Mouse (Mus musculus) urinary bladder, adult 18-20 months (tissue): ENCODE data around the gene A130010J15Rik.
A peak's percentile ranks its signal among the peaks of the same experiment; 100 is the strongest.

Experiments used
- DNase-seq, 2 experiments: peaks; one replicate each; pipeline ENCODE4 v3.0.0; 2022; ENCODE audit warnings: low spot score in 2 of 2, mixed read lengths in 2 of 2

The A130010J15Rik gene

DNA sequence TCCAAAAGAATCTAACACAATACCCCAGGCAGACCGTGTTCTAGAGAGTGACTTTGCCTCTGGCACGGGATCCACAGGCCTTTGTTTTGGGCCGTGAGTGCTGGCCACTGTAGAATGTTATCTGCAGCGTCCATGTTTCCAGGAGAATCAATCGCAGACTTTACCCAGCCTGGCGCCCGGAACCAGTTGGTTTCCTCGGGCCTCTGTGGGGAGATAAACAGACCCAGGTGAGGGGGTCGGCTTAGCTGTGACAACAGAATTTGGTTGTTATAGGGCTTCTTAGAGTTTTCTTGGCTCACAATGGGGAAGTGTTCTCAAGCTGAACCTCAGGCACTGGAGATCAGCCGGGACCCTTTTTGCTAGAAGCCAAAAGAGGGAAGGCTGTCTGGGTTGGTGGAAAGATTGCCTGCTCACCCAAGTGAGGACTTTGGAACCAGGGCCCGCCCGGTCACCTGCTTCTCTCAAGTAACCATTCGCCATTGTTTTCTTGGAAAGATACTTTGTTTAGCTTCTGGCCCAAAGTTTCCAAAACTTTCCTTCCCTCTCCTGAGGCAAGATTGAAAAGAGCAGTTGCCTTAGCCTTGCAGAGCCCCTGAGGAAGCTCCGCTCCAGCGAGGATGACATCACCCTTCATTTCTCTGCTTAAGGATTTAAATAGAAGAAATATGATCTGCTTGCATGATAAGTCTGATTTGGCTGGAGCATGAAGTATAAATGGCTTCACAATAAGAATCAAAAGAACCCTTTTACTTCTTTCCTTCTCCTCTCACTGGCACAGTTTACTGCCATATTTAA is 11.3 kb upstream of the A130010J15Rik start:
- no peak for DNase-seq

DNA sequence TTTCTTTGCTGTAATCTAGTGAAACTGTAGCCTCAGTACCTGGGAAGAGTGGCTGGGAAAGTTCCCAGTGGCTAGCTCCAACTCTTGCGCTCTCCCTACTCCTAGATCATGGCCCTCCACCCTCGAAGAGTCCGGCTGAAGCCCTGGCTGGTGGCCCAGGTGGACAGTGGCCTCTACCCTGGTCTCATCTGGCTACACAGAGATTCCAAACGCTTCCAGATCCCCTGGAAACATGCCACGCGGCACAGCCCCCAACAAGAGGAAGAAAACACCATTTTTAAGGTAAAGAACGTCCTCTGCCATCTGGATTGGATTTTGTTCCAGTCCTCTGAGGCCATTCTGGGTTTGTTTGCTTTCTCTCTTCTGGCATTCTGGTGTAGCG is 10.7 kb upstream of the A130010J15Rik start:
- DNase-seq: no peak

DNA sequence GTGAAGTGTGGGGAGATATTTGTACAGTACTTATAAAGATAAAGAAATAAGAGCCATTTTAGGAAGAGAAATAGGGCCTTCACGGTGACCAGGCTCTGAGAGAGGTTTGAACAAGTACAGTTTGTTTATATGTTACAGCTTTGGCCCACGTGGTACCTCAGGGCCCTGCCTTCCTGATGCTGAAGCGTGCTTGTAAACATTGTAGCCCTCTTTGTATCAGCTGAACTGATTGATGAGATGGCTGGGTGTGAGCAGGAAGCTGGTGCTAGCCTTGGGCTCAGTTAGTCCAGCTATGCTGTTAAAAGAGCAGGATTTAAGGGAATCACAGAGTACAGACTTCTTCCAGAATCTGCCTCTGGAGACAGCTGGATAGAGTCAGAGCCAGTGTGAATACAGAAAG is 8.7 kb upstream of the A130010J15Rik start:
- no peak for DNase-seq

DNA sequence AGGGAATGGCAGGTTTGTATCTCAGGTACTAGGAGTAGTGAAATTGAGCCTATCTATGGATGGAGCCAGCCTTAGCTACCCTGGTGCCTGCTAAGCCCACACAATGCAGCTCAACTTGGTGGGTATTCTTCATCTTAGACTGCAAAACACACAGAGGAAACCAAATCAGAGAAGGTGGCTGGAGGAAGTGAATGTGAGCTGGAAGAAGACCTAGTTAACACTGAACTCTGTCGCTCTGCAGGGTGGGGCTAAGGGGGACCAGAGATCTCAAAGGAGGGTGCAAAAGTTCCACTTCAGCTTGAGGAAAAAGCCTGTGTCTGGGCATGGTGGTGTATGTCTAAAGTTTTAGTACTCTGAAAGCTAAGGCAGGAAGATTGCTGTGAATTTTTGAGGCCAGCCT is 8.2 kb upstream of the A130010J15Rik start:
- no peak for DNase-seq

DNA sequence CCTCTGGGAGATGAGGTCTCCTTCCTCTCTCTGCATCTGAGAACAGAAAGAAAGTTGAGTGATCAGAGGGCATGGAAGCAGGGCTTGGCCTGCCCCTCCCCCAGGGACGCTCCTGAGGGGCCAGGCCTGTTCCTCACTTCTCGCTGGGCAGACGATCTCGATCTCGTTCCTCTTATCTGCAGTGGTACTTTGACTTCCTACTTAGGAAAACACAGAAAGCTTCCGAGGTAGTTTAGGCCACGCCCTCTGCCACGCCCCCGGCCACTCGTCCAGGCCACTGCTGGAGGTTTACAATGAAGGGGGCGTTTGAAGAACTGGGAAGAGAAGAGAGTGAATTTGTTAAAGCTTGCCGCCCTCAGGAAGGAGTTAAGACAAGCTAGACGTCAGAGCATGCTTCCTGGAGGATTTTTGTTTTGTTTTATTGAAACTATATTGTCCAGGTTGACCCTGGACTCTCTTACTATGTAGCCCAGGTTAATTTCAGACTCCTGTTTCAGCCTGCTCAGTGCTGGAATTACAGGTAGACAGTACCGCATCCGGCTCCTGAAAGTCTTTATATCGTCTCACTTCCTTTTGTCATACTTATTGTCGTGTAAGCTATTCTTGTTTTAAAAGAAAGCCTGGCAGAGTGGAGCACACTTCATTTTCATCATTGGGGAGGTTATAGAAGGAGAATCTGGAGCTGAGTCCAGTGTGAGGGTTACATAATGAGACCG is 7.4 kb upstream of the A130010J15Rik start:
- peak in 1 of 2 experiments; percentile 35 for DNase-seq

DNA sequence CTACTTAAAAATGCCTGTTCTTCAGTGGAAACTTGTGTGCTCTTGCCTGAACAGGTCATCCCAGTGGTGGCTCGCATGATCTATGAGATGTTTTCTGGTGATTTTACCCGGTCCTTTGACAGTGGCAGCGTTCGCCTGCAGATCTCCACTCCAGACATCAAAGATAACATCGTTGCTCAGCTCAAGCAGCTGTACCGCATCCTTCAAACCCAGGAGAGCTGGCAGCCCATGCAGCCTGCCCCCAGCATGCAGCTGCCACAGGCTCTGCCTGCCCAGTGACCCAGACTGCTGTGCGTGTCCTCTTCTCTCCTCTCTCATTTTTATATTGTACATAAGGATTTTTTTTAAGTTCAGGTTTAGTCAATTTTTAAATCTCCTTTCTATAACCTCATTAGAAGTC is 1.4 kb downstream of the A130010J15Rik start:
- no peak for DNase-seq

DNA sequence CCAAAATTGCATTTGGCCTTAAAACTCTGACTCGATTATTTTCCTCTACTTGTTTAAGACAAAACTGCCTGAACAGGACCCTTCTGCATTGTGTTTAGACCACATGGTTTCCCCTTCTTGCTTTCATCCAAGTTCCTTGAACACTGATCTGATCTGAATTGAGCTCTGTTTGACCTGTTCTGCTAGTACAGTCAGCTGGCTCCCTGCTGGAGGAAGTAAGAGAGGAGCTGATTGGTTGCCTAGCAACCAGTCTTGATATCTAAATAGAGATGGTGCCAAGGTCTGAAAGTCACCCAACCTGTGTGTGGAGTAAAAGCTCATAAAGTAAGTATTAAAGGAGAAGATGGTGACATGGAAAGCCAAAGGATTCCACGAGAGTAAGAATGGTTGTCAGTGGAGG is 2.0 kb downstream of the A130010J15Rik start:
- DNase-seq: peak in 1 of 2 experiments; percentile 41

DNA sequence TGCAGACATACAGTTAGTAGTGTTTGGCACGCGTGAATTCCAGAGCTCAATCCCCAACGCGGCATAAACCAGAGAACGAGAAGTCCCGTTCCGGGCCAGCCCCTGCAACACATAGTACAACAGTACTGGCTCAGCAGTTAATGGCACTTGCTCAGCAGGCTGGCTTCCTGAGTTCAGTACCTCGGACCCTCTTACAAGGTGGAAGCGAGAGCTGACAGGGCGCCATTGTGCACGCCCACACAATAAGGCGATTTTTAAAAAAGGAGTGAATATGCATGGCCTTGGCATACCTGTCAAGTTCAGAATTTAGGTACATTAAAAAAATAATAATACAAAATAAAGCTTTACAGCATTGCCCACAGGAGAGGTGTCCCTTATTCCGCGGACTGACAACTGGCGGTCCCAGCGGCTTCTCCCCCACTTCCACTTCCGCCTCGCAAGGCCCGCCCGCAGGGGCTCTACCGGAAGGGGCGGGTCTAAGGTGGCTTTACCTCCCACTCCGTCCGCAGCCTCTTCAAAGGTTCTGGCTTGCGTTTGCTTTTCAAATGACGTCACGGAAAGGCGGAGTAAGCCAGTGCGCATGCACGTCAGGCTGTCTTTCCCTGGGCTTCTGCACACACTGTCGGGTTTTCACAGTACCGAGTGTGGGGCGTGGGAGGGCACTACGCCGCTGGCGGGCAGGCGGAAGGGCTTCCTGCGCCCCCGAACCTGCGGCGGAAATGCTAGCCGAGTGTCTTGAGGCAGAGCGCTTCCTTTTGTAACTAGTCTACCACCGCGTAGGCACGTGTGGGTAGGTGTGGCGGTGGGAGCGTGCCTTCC is 5.4 kb downstream of the A130010J15Rik start:
- peak; percentile 89 to 94 for DNase-seq

DNA sequence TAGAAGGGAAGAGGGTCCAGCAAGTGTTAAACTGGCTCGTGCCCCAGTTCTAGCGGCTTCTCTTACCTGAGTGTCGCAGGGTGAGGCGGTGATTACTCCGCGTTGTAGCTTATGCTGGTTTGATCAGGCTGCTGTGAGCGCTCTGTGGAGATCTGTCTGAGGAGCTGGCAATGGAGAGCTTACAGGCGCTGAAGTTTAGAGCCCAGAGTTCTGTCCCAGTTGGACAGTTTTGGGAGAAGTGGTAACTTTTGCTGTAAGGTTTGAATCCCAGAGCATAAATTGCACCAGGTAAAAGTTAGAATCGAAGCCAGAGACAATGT is 5.9 kb downstream of the A130010J15Rik start:
- no peak for DNase-seq

DNA sequence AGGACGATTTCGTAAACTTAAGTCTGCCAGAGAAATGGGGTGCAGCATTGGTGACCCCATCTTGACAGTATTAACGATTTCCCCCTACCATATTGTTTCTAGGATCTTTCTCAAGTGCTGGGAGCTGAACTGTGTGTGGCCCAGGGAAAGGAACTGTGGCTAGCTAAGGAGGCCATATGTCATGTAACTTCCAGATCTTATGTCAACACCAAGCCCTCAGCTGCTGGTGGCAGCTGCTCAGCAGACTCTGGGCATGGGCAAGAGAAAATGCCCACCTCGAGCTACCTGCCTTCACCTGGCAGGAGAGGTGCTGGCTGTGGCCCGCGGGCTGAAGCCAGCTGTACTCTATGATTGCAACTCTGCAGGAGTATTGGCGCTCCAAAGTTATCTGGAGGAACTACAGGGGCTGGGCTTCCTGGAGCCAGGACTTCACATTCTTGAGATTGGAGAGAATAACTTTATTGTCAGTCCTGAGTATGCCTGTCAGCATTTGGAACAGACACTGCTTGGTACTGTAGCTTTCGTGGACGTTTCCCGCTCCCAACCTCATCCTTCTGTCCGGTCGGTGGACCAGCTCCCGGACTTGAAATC is 6.4 kb downstream of the A130010J15Rik start:
- DNase-seq: no peak

DNA sequence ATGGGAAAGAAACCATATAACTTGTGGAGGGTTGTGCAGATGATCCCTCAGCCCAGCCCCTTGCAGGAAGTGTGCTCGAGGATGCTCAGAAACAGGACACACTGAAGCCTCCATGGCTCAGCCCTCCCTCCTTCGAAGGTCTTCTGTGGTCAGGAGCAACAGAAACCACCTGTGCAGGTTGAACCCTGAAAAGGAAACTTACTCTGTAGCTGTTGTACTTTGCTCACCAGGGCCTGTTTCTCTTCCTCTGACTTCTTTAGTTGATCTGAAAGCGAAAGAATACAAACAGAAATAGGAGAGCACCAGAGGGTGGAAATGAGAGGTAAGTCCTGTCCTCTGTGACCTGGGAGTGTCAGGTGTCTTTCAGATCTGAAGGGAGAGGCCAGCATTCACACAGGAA is 13.3 kb downstream of the A130010J15Rik start:
- no peak for DNase-seq

DNA sequence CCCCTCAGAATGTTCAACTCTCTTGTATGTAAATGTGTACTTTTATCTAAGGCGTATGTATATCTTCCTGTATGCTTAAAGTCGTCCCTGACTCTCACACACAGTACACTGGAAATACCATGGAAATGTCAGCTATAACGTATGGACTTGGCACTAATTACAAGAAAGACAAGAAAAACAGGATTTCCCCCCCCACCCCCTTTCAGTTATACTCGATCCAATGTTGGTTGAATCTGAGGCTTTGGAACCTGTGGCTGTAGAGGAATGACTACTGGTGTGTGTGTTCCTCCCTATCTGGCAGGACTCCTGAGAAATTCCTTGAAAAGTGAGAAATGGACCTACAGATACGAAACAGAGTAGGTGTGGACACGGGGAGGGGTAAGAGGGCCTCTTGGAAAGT is 20.4 kb downstream of the A130010J15Rik start:
- DNase-seq: no peak

DNA sequence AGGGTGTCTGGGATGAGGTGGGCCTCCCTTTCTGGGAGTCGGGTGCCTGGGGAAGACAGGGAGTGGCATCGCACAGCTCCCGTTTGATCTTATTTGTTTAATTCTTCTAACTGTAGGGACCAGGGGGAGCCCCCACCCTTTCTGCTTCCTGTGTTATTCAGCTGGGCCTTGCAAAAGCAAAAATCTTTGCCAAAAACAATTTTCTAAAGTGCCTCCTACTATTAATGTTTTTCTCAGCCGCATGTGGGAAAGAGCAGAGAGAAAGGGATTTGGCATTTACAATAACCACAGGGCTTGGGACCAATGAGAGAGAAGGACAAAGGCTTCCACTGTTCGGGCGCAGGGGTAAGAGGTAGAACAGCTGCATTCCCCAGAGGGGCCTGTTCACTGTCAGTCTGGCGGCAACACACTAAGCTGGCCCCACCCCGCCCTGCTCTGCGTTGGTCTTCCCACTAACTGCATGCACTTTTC is 21.3 kb downstream of the A130010J15Rik start:
- peak in 1 of 2 experiments; percentile 37 for DNase-seq

DNA sequence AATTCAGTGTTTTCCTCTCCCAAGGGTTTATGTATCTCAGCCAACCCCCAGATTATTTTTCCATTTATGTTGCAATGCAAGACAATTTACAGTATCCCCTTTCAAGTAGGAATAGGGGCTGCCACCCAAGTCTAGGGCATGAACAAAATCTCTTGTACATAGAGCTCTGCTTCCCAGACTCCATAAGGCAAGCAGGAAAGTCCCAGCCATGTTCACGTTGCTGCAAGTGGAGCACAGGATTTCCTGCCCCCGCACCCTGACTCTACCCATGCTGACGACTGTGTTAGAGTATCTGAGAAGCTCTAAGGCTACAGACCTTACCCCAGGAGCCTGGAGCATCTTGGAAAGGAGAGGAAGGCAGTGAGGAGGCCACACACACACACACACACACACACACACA is 21.9 kb downstream of the A130010J15Rik start:
- DNase-seq: no peak

DNA sequence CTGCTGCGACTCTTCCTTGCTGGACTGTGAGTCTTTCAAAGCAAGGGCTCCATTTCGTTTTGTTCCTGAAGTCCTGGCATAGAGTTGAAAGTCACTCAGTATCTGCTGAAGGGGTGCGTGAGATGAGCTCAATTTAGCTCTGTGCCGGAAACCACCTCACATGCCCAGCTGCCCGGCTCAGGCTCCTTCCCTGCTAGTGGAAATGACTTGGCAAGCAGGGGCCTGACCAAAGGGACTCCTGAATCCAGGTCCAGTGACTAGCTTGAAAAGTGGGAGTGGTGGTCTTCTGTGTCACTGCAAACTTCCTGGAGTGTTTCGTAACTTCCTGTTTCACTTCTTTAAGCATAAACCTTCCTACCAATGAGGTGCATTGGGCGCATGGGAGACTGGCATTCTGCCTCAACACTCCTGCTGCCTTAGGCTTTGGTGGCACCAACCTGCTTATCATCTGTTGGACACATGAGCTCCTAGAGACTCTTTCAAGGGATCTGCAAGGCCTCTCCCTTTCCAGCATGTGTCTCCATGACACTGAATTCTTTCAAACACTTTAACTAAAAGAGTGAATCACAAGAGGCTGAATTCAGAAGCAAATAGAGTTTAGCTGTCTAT is 23.9 kb downstream of the A130010J15Rik start:
- DNase-seq: no peak

DNA sequence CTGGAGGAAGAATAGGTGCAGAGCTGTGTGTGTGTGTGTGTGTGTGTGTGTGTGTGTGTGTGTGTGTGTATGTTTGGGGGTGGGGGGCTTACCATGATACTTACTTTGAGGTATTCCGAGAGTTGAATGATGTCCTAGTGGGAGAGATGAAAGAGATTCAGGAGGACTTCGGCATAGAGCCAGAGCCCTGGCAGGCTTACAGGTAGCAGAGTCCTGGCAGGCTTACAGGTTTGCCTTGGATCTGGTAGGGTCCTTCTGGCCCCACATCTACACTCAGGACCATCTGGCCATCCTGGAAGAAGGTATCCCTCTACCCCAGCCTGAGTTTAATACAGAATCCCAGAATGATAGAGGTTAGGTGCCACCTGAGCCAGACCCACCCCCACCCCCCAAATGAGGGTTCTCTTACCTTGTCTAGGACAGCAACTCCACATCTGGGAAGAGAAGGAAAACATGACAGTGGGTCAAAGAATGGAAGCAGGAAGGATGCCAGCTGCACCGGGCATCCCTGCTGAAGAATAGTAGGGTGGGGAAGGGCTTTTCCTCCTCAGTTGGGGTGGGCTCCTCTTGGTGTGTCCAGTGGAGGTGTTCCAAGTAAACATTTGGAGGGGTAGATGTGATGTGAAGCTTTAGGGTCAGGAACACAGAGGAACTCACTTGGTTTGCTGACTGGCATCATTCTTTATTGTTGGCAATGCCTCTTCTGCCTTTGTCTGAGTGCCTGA is 26.7 kb downstream of the A130010J15Rik start:
- no peak for DNase-seq

DNA sequence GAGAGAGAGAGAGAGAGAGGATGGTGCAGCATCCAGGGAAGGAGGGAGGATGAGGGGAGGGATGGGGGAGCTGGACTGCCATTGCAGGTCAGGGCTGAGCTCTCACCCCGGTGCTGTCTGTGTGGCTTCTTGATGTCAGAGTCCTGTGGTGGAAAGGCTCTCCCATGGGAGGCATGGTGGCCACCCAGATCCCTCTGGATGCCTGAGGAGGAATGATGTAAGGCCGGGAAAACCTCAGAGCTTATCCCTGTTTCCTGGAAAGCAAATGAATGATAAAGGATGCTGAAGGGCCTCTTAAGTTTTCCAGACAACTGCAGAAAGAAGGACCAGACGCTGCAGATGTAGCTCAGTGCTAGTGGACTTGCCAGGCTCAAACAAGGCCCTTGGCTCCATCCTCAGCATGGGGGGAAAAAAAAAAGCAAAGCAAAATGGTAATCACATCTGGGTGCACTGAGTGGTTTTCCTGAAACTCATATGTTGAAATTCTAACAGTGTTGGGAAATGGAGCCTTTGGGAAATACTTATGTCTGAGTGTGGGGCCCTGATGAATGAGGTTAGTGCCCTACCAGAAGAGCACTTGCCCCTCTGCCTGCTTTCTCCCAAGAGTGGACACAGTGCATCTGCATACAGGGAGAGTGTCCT is 27.4 kb downstream of the A130010J15Rik start:
- DNase-seq: no peak

DNA sequence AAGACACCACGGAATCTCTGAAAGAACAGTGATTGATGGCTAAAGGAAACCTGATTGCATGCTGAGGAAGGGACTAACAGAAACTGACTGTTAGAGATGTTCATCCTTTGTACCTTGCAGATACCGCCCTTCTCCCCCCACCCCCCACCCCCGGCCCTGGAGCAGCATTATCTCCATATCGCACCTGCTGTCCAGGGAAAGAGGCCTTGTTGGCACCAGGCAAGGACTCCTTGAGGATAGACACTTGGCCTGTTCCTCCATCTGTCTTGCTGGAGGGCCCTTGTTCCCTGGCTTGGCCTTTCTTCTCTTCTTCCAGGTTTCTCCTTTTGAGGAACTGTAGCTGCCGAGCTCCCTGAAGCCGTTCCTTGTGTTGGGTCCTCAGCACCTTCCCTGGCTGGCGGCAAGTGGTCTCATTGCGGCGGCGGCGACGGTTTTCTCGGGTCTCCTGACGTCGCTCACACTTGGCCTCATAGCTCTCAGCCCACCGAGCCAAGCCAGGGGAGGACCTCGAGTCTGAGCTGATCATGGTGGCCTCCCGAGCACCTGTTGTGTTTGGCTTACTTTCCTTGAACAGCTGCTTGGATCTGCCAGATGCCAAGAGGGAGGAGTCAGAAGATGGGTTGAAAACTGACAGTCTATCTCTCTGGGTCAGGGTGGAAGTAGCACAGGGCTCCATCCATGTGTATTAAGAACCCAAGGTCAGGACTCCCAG is 29.8 kb downstream of the A130010J15Rik start:
- no peak for DNase-seq

DNA sequence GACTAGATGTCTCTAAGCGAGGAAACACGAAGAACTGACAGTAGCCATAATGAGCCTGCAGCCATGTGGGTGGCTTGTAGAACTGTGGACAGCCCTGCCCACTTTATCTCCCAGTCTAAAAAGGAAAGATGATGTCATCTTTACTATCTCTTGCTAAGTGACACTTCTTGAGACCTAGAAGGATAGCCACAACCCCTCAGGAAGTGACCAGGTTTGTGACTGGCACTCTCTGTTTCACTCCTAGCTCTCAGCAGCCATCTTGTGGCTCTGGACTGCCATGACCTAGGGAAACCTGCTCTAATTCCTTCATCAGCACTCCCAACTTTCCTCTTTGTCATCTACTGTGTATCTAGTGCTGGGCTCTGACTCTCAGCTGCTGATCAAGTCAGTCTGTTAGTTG is 30.5 kb downstream of the A130010J15Rik start:
- DNase-seq: no peak
